Mouse (Mus musculus): ENCODE measurements around the gene Crtc3. TPM values are rescaled to one million over a fixed set of nuclear protein-coding genes. Genes with fewer than 3 reads are reported as not detected.

Crtc3 gene
- polyA plus RNA-seq, 1 experiment from 2014 or later = 18.6 TPM

DNA sequence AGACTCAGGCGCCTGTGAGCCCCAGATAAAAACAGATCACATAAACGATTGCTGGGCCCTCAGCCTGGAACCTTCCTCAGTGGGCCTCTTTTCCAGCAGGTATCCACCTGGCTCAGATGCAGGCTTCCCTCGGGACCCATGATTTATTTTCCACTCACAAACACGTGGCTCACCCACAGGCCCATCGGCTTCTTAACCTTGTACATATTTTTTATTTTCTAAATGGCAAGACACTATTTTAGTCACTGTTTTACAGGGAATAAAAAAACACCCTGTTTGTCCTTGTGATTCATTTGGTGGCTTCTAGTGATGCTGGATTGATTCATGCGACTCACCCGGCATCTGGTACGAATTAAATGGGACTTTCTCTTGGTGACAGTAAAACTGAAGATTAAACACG is 127.4 kb downstream of the Crtc3 start:
- no peak overlapping the region for H3K4me2 ChIP-seq
- no peak overlapping the region for H3K4me3 ChIP-seq
- 68% methylated on average over 9 of the region's 9 CpGs for WGBS
- no peak overlapping the region for H3K9ac ChIP-seq
- H3K9me3 ChIP-seq = no peaks in the 10 kb centered on the region
- no peak overlapping the region for H3K27ac ChIP-seq (replicated peaks)
- H3K36me3 ChIP-seq = no peaks in the 10 kb centered on the region
- H3K27me3 ChIP-seq = no peaks in the 10 kb centered on the region
- no peak for ATAC-seq (ENCODE audit: low read depth)
- 0 out of 2 replicates have a peak, but pooled peaks cover 7% of the 10 kb centered on the region for H3K4me1 ChIP-seq (replicated peaks)

DNA sequence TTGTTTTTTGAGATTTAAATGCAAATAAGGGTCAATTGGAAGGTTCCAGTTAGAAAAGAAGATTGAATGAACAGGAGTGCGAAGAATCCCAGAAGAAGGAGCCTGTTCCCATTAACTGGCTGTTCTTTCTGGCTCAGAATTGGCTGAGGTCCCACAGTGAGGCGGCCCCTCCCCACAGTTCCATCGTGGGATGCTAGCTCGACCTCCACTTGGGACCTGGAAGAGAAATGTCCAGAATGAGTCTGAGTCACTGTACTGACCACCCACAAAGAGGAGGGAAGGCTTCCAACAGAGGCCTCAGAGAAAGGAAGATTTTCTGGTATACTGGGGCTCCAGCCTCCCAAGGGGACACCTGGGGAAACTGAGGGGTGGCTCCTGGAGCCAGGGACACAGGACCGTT is 130.1 kb downstream of the Crtc3 start:
- whole genome bisulfite sequencing = 59% methylated on average over 5 of the region's 5 CpGs
- H3K9ac ChIP-seq = no peak overlapping the region
- no peak overlapping the region for H3K4me3 ChIP-seq
- no peak overlapping the region for H3K27ac ChIP-seq (replicated peaks)
- no peaks in the 10 kb centered on the region for H3K9me3 ChIP-seq
- H3K36me3 ChIP-seq = no peaks in the 10 kb centered on the region
- H3K4me1 ChIP-seq (replicated peaks) = 0 out of 2 replicates have a peak, but pooled peaks cover 7% of the 10 kb centered on the region
- no peak for ATAC-seq (ENCODE audit: low read depth)
- no peaks in the 10 kb centered on the region for H3K27me3 ChIP-seq
- no peak overlapping the region for H3K4me2 ChIP-seq

DNA sequence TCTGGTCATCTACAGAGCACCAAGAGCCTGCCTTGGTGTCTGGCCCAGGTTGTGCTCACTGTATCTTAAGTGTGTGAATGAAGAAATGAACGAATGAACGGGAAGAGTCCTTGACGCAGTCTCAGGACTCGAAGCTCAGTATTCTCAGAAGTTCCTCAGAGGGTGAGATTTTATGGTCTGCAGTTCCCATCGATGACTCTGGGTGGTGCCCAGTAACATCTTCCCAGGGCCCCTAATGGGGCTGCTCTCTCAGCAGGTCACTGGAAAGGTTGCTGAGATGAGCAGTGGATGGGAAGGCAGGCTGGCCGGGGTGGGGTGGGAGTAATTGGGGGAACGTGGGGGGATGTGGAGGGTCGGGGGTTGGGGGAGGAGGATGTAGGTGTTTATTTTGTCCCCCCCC is 130.6 kb downstream of the Crtc3 start:
- no peak overlapping the region for H3K4me2 ChIP-seq
- H3K36me3 ChIP-seq = no peaks in the 10 kb centered on the region
- no peak overlapping the region for H3K4me3 ChIP-seq
- H3K4me1 ChIP-seq (replicated peaks) = 0 out of 2 replicates have a peak, but pooled peaks cover 7% of the 10 kb centered on the region
- H3K9me3 ChIP-seq = no peaks in the 10 kb centered on the region
- 52% methylated on average over 8 of the region's 8 CpGs for WGBS
- H3K27me3 ChIP-seq = no peaks in the 10 kb centered on the region
- no peak overlapping the region for H3K27ac ChIP-seq (replicated peaks)
- no peak overlapping the region for H3K9ac ChIP-seq
- ATAC-seq (ENCODE audit: low read depth) = no peak

DNA sequence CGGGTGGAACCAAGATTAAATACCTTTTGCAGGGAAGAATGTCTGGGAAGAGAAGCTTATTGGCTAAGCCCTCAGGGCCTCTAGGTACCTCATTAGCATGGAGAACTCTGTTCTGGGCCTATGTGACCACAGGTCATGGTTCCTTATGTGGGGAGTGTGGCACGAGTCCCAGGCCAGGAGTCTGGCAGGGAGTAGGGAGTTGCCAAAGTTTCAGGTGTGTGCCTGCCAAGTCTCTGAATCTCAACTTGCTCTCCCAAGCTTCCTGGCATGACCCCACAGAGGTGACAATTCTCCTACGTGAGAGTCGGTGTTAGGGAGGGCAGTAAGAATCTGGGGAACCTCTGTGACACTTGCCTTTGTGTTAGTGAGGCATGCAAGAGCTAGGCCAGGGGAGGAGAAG is 131.5 kb downstream of the Crtc3 start:
- Histone ChIP-seq H3K9ac (no peak overlapping the region), H3K4me1 (replicated peaks) (0 out of 2 replicates have a peak, but pooled peaks cover 6% of the 10 kb centered on the region), H3K36me3 (no peaks in the 10 kb centered on the region), H3K4me3 (no peak overlapping the region), H3K9me3 (no peaks in the 10 kb centered on the region), H3K4me2 (no peak overlapping the region), H3K27ac (replicated peaks) (no peak overlapping the region), H3K27me3 (no peaks in the 10 kb centered on the region)
- WGBS = 82% methylated on average over 4 of the region's 4 CpGs
- no peak for ATAC-seq (ENCODE audit: low read depth)

DNA sequence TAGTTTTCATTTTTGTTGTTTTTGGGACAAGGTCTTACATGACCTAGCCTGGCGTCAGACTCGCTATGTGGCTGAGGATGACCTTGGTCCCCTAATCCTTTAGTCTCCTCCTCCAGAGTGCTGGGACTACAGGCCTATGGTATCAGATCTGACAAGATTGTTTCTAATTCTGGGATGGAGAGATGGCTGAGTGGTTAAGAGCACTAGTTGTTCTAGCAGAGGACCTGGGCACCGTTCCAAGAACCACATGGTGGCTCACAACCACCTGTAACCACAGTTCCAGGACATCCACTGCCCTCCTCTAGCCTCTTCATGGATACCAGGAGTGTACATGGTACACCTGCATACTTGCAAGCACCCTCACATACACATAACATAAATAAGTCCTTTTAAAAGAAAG is 132.5 kb downstream of the Crtc3 start:
- Histone ChIP-seq H3K4me2 (no peak overlapping the region), H3K4me1 (replicated peaks) (no peaks in the 10 kb centered on the region), H3K36me3 (no peaks in the 10 kb centered on the region), H3K27me3 (no peaks in the 10 kb centered on the region), H3K4me3 (no peak overlapping the region), H3K9me3 (no peaks in the 10 kb centered on the region), H3K9ac (no peak overlapping the region), H3K27ac (replicated peaks) (no peak overlapping the region)
- WGBS = 93% methylated on average over 3 of the region's 3 CpGs
- no peak for ATAC-seq (ENCODE audit: low read depth)

DNA sequence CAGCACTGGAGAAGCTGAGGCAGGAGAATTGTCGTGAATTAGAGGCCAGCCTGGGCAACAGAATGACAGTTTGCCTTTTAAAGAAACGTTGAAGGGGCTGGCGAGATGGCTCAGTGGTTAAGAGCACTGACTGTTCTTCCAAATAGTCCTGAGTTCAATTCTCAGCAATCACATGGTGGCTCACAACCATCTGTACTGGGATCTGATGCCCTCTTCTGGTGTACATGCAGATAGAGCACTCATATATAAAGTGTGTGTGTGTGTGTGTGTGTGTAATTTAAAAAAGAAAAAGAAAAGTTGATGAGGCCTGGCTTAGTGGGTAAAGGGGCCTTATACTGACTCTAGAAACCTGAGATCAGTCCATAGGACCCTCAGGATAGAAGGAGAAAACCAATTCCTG is 133.5 kb downstream of the Crtc3 start:
- Histone ChIP-seq H3K36me3 (no peaks in the 10 kb centered on the region), H3K27me3 (no peaks in the 10 kb centered on the region), H3K27ac (replicated peaks) (no peak overlapping the region), H3K9ac (no peak overlapping the region), H3K4me3 (no peak overlapping the region), H3K4me2 (no peak overlapping the region), H3K9me3 (no peaks in the 10 kb centered on the region), H3K4me1 (replicated peaks) (no peaks in the 10 kb centered on the region)
- ATAC-seq (ENCODE audit: low read depth) = no peak
- WGBS = 75% methylated on average over 3 of the region's 3 CpGs

DNA sequence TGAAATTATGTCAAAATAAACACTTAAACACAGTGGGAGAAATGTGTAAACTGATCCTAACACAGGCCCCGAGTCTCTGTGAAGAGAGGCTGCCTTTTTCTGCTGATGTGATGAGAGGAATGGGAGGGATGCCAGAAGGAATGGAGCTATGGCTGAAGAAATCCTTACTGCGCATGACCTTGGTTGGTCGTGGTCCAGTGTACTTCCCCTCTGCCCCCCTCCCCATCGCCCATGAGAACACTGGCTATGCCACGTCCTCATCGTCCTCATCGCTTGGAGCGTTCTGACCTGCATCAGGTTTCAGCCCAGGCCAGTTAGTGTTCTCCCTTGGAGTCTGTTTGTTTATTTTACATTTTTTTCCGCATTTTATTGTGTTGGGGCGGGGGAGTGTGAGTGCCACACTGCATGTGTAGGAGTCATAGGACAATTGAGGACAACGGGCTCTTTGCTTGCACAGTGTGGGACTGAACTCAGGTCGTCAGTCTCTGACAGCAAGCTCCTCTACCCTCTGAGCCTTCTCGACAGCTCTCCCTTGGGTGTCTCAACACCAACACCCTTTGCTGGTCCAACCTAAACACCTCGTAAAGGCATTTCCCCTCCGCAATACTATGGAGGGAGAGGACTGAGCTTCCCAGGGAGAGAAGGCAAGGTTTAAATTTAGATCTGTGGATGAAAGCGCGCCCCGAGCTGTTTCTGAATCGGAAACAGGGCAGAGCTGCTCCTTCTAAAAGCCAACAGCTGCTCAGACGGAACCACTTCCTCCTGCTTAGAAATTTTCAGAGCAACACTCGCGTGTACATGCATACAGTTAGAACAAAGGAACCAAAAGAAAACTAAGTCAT is 134.3 kb downstream of the Crtc3 start:
- H3K27ac ChIP-seq (replicated peaks) = no peak overlapping the region

DNA sequence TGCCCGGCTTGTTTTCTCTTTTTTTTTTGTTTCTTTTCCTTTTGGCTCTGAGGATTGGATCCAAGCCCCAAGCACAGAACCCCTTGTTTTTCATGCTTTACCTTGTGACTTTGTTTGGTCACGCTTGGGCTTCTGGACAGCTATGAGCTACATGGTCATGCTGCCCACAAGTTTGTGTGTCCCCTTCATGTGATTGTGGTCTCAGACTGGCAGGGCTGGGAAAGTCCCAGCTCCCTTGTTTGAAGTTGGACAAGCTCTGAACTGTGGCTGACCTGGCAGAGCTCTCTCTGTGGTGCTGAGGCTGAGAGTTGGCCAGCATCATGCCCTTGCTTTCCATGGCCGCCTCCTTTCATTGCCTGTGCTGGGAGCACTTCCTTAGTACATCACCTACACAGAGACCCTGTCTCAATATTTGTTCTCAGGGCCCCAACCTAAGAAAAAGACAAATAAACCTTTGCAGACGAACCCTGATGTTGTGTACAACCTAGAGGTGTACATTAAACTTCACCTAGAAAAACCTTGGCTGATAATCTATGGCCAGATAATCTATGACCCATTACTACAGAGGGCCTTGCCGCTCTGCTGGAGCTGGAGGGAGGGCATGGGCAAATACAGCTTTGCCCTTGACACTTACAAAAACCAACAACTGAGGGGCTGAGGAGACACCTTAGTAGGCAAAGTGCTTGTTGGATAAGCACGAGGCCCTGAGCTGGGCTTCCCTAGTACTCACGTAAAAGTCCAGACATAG is 140.0 kb downstream of the Crtc3 start:
- Histone ChIP-seq H3K27ac (replicated peaks) (no peak overlapping the region), H3K4me2 (no peak overlapping the region)
- 84% methylated on average over 7 of the region's 7 CpGs for WGBS

More for the DNA sequence above, 134.3 kb downstream of the Crtc3 start:
- no peak for ATAC-seq (ENCODE audit: low read depth)
- H3K9ac ChIP-seq = no peak overlapping the region
- WGBS = 71% methylated on average over 22 of the region's 22 CpGs
- H3K36me3 ChIP-seq = no peaks in the 10 kb centered on the region
- no peaks in the 10 kb centered on the region for H3K9me3 ChIP-seq
- no peaks in the 10 kb centered on the region for H3K27me3 ChIP-seq
- H3K4me3 ChIP-seq = no peak overlapping the region
- no peak overlapping the region for H3K4me2 ChIP-seq
- no peaks in the 10 kb centered on the region for H3K4me1 ChIP-seq (replicated peaks)

DNA sequence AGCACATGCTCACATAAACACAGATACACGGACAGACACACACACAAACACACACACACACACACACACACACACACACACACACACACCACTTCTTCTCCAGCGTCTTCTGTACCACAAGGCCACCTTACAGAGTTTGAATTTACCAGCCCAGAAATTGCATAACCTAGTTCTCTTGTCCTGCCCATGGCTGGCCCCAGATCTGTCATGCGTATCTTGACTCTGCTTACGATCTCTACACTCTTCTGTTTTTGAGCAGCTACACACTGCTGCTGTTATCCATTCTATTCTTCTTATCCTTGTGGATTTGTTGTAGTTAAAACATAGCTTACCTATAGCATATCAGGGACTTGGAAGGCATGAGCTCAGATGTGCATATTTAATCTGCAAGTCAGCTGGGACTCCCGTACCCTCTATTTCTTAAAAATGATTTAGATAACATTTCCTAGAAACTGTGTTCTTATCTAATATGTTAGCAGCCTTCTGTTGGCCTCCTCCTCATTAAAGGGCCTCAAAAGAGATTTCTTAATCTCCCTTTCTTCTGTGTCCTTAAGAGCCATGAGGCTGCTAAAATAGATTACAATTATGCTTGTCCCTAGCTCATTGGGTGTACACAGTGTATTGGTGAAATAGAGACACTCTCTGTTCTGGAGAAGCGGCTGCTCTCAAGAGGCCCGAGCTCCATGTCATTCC is 146.4 kb downstream of the Crtc3 start:
- Histone ChIP-seq H3K36me3 (no peaks in the 10 kb centered on the region), H3K9ac (no peak overlapping the region), H3K27me3 (no peaks in the 10 kb centered on the region; the same call in none of the 2 replicates), H3K9me3 (no peaks in the 10 kb centered on the region), H3K4me1 (replicated peaks) (no peaks in the 10 kb centered on the region), H3K4me3 (no peak overlapping the region), H3K4me2 (no peak overlapping the region), H3K27ac (replicated peaks) (no peak overlapping the region)
- ATAC-seq (ENCODE audit: low read depth) = no peak
- WGBS = 84% methylated on average over 7 of the region's 7 CpGs

More for the DNA sequence above, 140.0 kb downstream of the Crtc3 start:
- no peaks in the 10 kb centered on the region for H3K9me3 ChIP-seq
- ATAC-seq (ENCODE audit: low read depth) = no peak
- H3K27me3 ChIP-seq = no peaks in the 10 kb centered on the region
- H3K4me1 ChIP-seq (replicated peaks) = no peaks in the 10 kb centered on the region
- H3K9ac ChIP-seq = no peak overlapping the region
- H3K36me3 ChIP-seq = no peaks in the 10 kb centered on the region
- no peak overlapping the region for H3K4me3 ChIP-seq

DNA sequence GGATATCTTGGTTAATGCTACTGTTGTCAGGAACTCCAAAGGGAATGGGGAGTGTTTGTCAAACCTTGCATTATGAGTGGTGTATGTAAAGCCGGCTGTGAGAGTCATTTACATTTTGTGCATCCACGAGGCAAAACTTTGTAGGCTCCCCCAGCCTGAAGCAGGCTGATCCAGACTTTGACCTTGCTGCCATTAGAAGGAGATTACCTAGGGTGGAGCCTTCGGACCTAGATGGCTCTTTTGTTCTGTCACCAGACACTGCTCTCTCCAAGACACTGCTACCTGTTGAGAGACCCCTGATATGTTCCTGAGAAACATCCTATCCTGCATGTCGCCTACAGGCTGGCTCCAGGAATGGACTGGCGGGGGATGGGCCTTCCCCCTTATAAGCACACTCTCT is 149.1 kb downstream of the Crtc3 start:
- 73% methylated on average over 5 of the region's 5 CpGs for WGBS
- Histone ChIP-seq H3K9me3 (no peaks in the 10 kb centered on the region), H3K4me3 (no peak overlapping the region), H3K4me2 (no peak overlapping the region), H3K9ac (no peak overlapping the region), H3K27me3 (no peaks in the 10 kb centered on the region; the same call in none of the 2 replicates), H3K27ac (replicated peaks) (no peak overlapping the region), H3K4me1 (replicated peaks) (peaks cover under 1% of the 10 kb centered on the region; the same call in 1 of the 2 replicates), H3K36me3 (no peaks in the 10 kb centered on the region)
- ATAC-seq (ENCODE audit: low read depth) = no peak

Measured in neural tube, embryonic 13.5 days (tissue).